Mouse (Mus musculus) pancreas, adult 10 weeks (tissue): Measurements from ENCODE around the gene Olfr1480. TPM values are rescaled to one million over a fixed set of nuclear protein-coding genes. Genes with fewer than 3 reads are reported as not detected.

Experiments used
- polyA plus RNA-seq: library from polyadenylated mRNA; stranded (reverse); fragments of 350-450 nt; fragmentation: Illumina TruSeq; extraction: RNeasy Lipid Tissue Mini Kit (QIAGEN cat#74804); gene quantifications from one replicate; pipeline ENCODE4 v1.2.3, GENCODE M21; 2015; ENCODE audit warnings: low read depth, low replicate concordance; ENCODE audit not compliant: insufficient read depth

Olfr1480 gene
- not detected for polyA plus RNA-seq

GRCm38 (mm10) chr19:13527613-13528012 is at the start of gene Olfr1480:
Gene Olfr1480, plus strand, starts transcription at chr19:13527913.

GRCm38 (mm10) chr19:13480096-13480495 is 47.6 kb upstream of the Olfr1480 start, which contains the start of gene Olfr1475:
Gene Olfr1475, minus strand, starts transcription at chr19:13480196.

GRCm38 (mm10) chr19:13500246-13500645 is 27.5 kb upstream of the Olfr1480 start, which contains the start of gene Olfr1477:
Gene Olfr1477, plus strand, starts transcription at chr19:13500546.

Other genes with a start within 250 kb of the Olfr1480 start
- not detected for gene Olfr1465, start 212.4 kb upstream of the Olfr1480 start, polyA plus RNA-seq
- not detected for gene Olfr1466, start 189.1 kb upstream of the Olfr1480 start, polyA plus RNA-seq
- gene Olfr1467, start 165.7 kb upstream of the Olfr1480 start, polyA plus RNA-seq, result not detected
- not detected for gene Olfr1469, start 120.1 kb upstream of the Olfr1480 start, polyA plus RNA-seq
- not detected for gene Olfr1471, start 84.5 kb upstream of the Olfr1480 start, polyA plus RNA-seq
- not detected for gene Olfr1472, start 71.8 kb upstream of the Olfr1480 start, polyA plus RNA-seq
- gene Olfr1474, start 58.3 kb upstream of the Olfr1480 start, polyA plus RNA-seq, result not detected
- gene Olfr1475, start 47.7 kb upstream of the Olfr1480 start, polyA plus RNA-seq, result not detected
- not detected for gene Olfr1477, start 27.4 kb upstream of the Olfr1480 start, polyA plus RNA-seq
- gene Olfr1484, start 55.6 kb downstream of the Olfr1480 start, polyA plus RNA-seq, result not detected
- not detected for gene Olfr1487, start 89.5 kb downstream of the Olfr1480 start, polyA plus RNA-seq
- gene Olfr1489, start 103.7 kb downstream of the Olfr1480 start, polyA plus RNA-seq, result not detected
- gene Olfr1490, start 123.2 kb downstream of the Olfr1480 start, polyA plus RNA-seq, result not detected
- gene Olfr1491, start 169.4 kb downstream of the Olfr1480 start, polyA plus RNA-seq, result not detected
- gene Olfr1493-ps1, start 195.4 kb downstream of the Olfr1480 start, polyA plus RNA-seq, result not detected
- gene Olfr1494, start 211.8 kb downstream of the Olfr1480 start, polyA plus RNA-seq, result not detected
- not detected for gene Olfr1495, start 236.7 kb downstream of the Olfr1480 start, polyA plus RNA-seq
- gene Olfr1496, start 250.0 kb downstream of the Olfr1480 start, polyA plus RNA-seq, result not detected